In genomic region chr11:61578541-61578982, GRCm38 (mm10) we compare ENCODE assay signal across 8 mouse cellular contexts. TPM values are rescaled to one million over a fixed set of nuclear protein-coding genes. Genes with fewer than 3 reads are reported as not detected.
A peak's percentile ranks its signal among the peaks of the same experiment; 100 is the strongest.
DNase-seq lines count a peak whose midpoint lies in the region; ATAC-seq and TF ChIP-seq lines count a peak whose summit lies in the region.

No protein-coding gene starts in this region.

- H3K4me1 ChIP-seq in cerebellum, adult 2 months (ENCODE audit: control insufficient read depth, insufficient read depth, low read length): peaks cover 11% of the 10 kb centered on the region; the same call in 1 of the 2 replicates
- peaks cover 8% of the 10 kb centered on the region for H3K4me1 ChIP-seq in embryonic facial prominence, embryonic 14.5 days (ENCODE audit: control insufficient read depth, insufficient read depth, low read length)
- H3K4me1 ChIP-seq in limb, embryonic 11.5 days (ENCODE audit: control insufficient read depth, insufficient read depth, low read length): 0 out of 2 replicates have a peak, but pooled peaks cover 3% of the 10 kb centered on the region
- peaks cover 36% of the 10 kb centered on the region for H3K4me1 ChIP-seq in neural tube, embryonic 13.5 days (replicated peaks)

- H3K27ac ChIP-seq in cerebellum, adult 2 months (ENCODE audit: insufficient read depth, low read length): peak overlapping the region; percentile 82
- peak overlapping the region; percentile 84 for H3K27ac ChIP-seq in embryonic facial prominence, embryonic 14.5 days (replicated peaks; ENCODE audit: low read depth, low read length)
- H3K27ac ChIP-seq in limb, embryonic 11.5 days (replicated peaks; ENCODE audit: low read depth, low read length): peak overlapping the region; percentile 81
- H3K27ac ChIP-seq in neural tube, embryonic 13.5 days (replicated peaks): peak overlapping the region; percentile 87

- ATAC-seq in embryonic facial prominence, embryonic 14.5 days (ENCODE audit: low read depth): peak; percentile 26
- ATAC-seq in limb, embryonic 11.5 days (ENCODE audit: insufficient number of reproducible peaks, low FRiP score, low TSS enrichment, low read depth): no peak
- no peak for ATAC-seq in neural tube, embryonic 13.5 days (ENCODE audit: low read depth)
- ATAC-seq in cerebellum, adult (ENCODE audit: insufficient number of reproducible peaks, low FRiP score, low TSS enrichment): no peak

- H3K27me3 ChIP-seq in cerebellum, adult 2 months (ENCODE audit: control insufficient read depth, insufficient read depth, low read length): no peaks in the 10 kb centered on the region
- H3K27me3 ChIP-seq in embryonic facial prominence, embryonic 14.5 days (replicated peaks; ENCODE audit: control insufficient read depth, insufficient read depth, low read length): no peaks in the 10 kb centered on the region
- H3K27me3 ChIP-seq in limb, embryonic 11.5 days (ENCODE audit: control insufficient read depth, insufficient read depth, low read length): no peaks in the 10 kb centered on the region
- H3K27me3 ChIP-seq in neural tube, embryonic 13.5 days: no peaks in the 10 kb centered on the region

- TF ChIP-seq CTCF in cerebellum, adult 2 months (IDR thresholded peaks at IDR 0.05; ENCODE audit: borderline replicate concordance, insufficient read depth, low read depth, low read length): no peak

- under 1% methylated on average over 17 of the region's 17 CpGs for WGBS in cerebellum, adult 2 months
- 2% methylated on average over 17 of the region's 17 CpGs for WGBS in embryonic facial prominence, embryonic 14.5 days
- under 1% methylated on average over 17 of the region's 17 CpGs for WGBS in limb, embryonic 11.5 days
- WGBS in neural tube, embryonic 13.5 days: under 1% methylated on average over 17 of the region's 17 CpGs

- peak overlapping the region; percentile 89 for H3K9ac ChIP-seq in embryonic facial prominence, embryonic 14.5 days (ENCODE audit: low read depth, low read length)
- H3K9ac ChIP-seq in limb, embryonic 11.5 days (ENCODE audit: low read length): peak overlapping the region; percentile 86
- peak overlapping the region; percentile 77 for H3K9ac ChIP-seq in neural tube, embryonic 13.5 days

- H3K4me2 ChIP-seq in embryonic facial prominence, embryonic 14.5 days (ENCODE audit: low read depth, low read length): peak overlapping the region; percentile 78
- H3K4me2 ChIP-seq in limb, embryonic 11.5 days (ENCODE audit: low read depth, severe bottlenecking): peak overlapping the region; percentile 95
- H3K4me2 ChIP-seq in neural tube, embryonic 13.5 days: peak overlapping the region; percentile 71

- H3K9me3 ChIP-seq in embryonic facial prominence, embryonic 14.5 days (ENCODE audit: control insufficient read depth, low read length): peaks cover 5% of the 10 kb centered on the region; the same call in 1 of the 2 replicates
- H3K9me3 ChIP-seq in limb, embryonic 11.5 days (ENCODE audit: control insufficient read depth, low read length): no peaks in the 10 kb centered on the region
- H3K9me3 ChIP-seq in neural tube, embryonic 13.5 days: peaks cover 6% of the 10 kb centered on the region; the same call in 1 of the 2 replicates

- H3K36me3 ChIP-seq in embryonic facial prominence, embryonic 14.5 days (ENCODE audit: control insufficient read depth, insufficient read depth, low read length): no peaks in the 10 kb centered on the region
- no peaks in the 10 kb centered on the region for H3K36me3 ChIP-seq in limb, embryonic 11.5 days (ENCODE audit: control insufficient read depth, insufficient read depth, low read length)
- H3K36me3 ChIP-seq in neural tube, embryonic 13.5 days: no peaks in the 10 kb centered on the region

- TF ChIP-seq POLR2A in cerebellum, adult 2 months (IDR thresholded peaks at IDR 0.05; ENCODE audit: borderline replicate concordance, insufficient read depth, low read length): no peak

- peak overlapping the region; percentile 73 for H3K4me3 ChIP-seq in cerebellum, adult 2 months (replicated peaks; ENCODE audit: insufficient read depth, low read depth, low read length)
- H3K4me3 ChIP-seq in embryonic facial prominence, embryonic 14.5 days (ENCODE audit: low read depth, low read length): peak overlapping the region; percentile 88
- H3K4me3 ChIP-seq in limb, embryonic 11.5 days (ENCODE audit: low read depth, low read length): peak overlapping the region; percentile 85
- peak overlapping the region; percentile 61 for H3K4me3 ChIP-seq in neural tube, embryonic 13.5 days

- no peak for DNase-seq in cerebellum, adult 2 months
- no peak for DNase-seq in cerebellum, adult 9-11 months
- peak; percentile 65 for DNase-seq in A20 (ENCODE audit: low read depth, low spot score)
- peak; percentile 30 for DNase-seq in embryonic facial prominence, embryonic 14.5 days (ENCODE audit: low spot score)
- DNase-seq in limb, embryonic 11.5 days (ENCODE audit: low spot score): peak; percentile 62
- DNase-seq in spleen, adult 18-20 months: no peak

RNA-seq across cellular contexts. Expression of gene Epn2, which starts 0.9 kb away (rescaled TPM):
- 123 and 132 TPM in 2 replicates for polyA plus RNA-seq in cerebellum, adult 2 months (2012; rRNA removed)
- 28.0 TPM in 2 replicates for polyA plus RNA-seq in embryonic facial prominence, embryonic 14.5 days (2014; fragmentation: Nextera tagmentation; extraction: Ambion mirVana)
- polyA plus RNA-seq in limb, embryonic 11.5 days (2014; fragmentation: Nextera tagmentation; extraction: Ambion mirVana): 23.7 and 24.7 TPM in 2 replicates
- polyA plus RNA-seq in neural tube, embryonic 13.5 days (2015; fragmentation: Nextera tagmentation; extraction: Ambion mirVana): 53.9 and 56.5 TPM in 2 replicates

Comparison
In these comparisons a context has a peak if more than half of its experiments do, and no peak if none do; other contexts are left out.
1. DNase-seq: peak in A20 (single experiment), embryonic facial prominence, embryonic 14.5 days (single experiment) and limb, embryonic 11.5 days (single experiment); none in cerebellum, adult 2 months (0 of 2), cerebellum, adult 9-11 months (single experiment) and spleen, adult 18-20 months (0 of 2).
2. Peak in every context shown above with its lines, with median percentiles within 50 percentile points of each other: H3K27ac ChIP-seq, H3K4me3 ChIP-seq, H3K4me2 ChIP-seq and H3K9ac ChIP-seq.